Mouse (Mus musculus): ENCODE results near the gene Smim12. TPM values are rescaled to one million over a fixed set of nuclear protein-coding genes. Genes with fewer than 3 reads are reported as not detected.
A peak's percentile ranks its signal among the peaks of the same experiment; 100 is the strongest.

Gene Smim12
- total RNA-seq (2021) = 48.8 and 55.9 TPM in 2 replicates
- long read RNA-seq, transcript Smim12-201 (2 exons, 1,022 nt) = major isoform, 47 of 50 reads
- long read RNA-seq, partial matches to known transcripts = 3 of 50 reads
- long read RNA-seq, other reads (novel, unspliced or antisense) = 0 of 50 reads

GRCm38 (mm10) chr4:127243552-127243951 lies at the start of gene Smim12:
TSS of gene Smim12 (plus strand) at chr4:127243784.
- DNase-seq = peak; percentile 100

- no peak for DNase-seq
Measured at GRCm38 (mm10) chr4:127194477-127195269, 48.9 kb upstream of the Smim12 start.

- DNase-seq = no peak
Measured at GRCm38 (mm10) chr4:127198609-127199008, 45.0 kb upstream of the Smim12 start.

- no peak for DNase-seq
Measured at GRCm38 (mm10) chr4:127199406-127199805, 44.2 kb upstream of the Smim12 start.

- DNase-seq = no peak
Measured at GRCm38 (mm10) chr4:127200164-127200722, 43.3 kb upstream of the Smim12 start.

GRCm38 (mm10) chr4:127200769-127201617 lies 42.6 kb upstream of the Smim12 start:
- DNase-seq = no peak

- no peak for DNase-seq
Measured at GRCm38 (mm10) chr4:127203081-127203480, 40.5 kb upstream of the Smim12 start.

- DNase-seq = no peak
Measured at GRCm38 (mm10) chr4:127211318-127211717, 32.3 kb upstream of the Smim12 start.

GRCm38 (mm10) chr4:127214510-127214909 lies 29.1 kb upstream of the Smim12 start:
- no peak for DNase-seq

GRCm38 (mm10) chr4:127215103-127215502 lies 28.5 kb upstream of the Smim12 start:
- no peak for DNase-seq

GRCm38 (mm10) chr4:127215799-127216198 lies 27.8 kb upstream of the Smim12 start:
- DNase-seq = no peak

GRCm38 (mm10) chr4:127216251-127216651 lies 27.3 kb upstream of the Smim12 start:
- no peak for DNase-seq

GRCm38 (mm10) chr4:127217048-127217447 lies 26.5 kb upstream of the Smim12 start:
- peak; percentile 13 for DNase-seq

GRCm38 (mm10) chr4:127223291-127223690 lies 20.3 kb upstream of the Smim12 start:
- DNase-seq = no peak

GRCm38 (mm10) chr4:127223755-127224154 lies 19.8 kb upstream of the Smim12 start:
- DNase-seq = no peak

- no peak for DNase-seq
Measured at GRCm38 (mm10) chr4:127224444-127225100, 19.0 kb upstream of the Smim12 start.

GRCm38 (mm10) chr4:127226067-127226466 lies 17.5 kb upstream of the Smim12 start:
- DNase-seq = no peak

GRCm38 (mm10) chr4:127227051-127227673 lies 16.4 kb upstream of the Smim12 start:
- DNase-seq = no peak

GRCm38 (mm10) chr4:127232028-127232427 lies 11.6 kb upstream of the Smim12 start:
- DNase-seq = no peak

- no peak for DNase-seq
Measured at GRCm38 (mm10) chr4:127232551-127232950, 11.0 kb upstream of the Smim12 start.

- no peak for DNase-seq
Measured at GRCm38 (mm10) chr4:127233416-127234125, 10.0 kb upstream of the Smim12 start.

Measured in adrenal gland, postnatal 25 days (tissue).